ENCODE assay signal across 8 mouse cellular contexts in the genomic region with DNA sequence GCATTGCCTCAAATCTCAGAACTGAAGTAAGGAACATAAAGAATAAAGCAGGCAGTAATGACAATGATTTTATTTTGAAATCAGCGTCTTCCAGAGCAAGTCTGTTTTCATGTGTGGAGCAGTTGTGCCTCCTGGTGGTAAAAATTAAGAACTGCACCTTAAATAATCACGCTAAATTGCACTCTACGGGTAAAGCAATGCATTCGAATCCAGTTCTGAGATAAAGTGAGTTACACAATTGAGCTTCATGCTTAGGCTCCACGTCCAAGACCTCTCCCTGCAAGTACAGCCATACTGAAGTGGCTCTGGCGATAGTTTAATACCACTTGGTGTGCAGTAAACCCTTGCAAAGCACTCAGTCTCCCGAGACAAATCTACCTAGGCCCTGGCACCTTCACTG.
DNase-seq lines count a peak whose midpoint lies in the region; ATAC-seq and TF ChIP-seq lines count a peak whose summit lies in the region.

No protein-coding gene starts in this region.

- in situ Hi-C loops in ES-E14 (cut with MboI; ENCODE audit: low sequenced_read_pairs in 2 of 2, unreplicated experiment in 2 of 2) = loop anchor here (5.0 to 25.0 kb wide), 5 partner anchors 123 to 406 kb away; no protein-coding TSS in a partner anchor

- H3K9ac ChIP-seq in kidney, embryonic 16.5 days (replicated peaks; ENCODE audit: low read length) = no peak overlapping the region
- no peak overlapping the region for H3K9ac ChIP-seq in ES-E14 (ENCODE audit: insufficient read depth, low read depth, low read length, poor library complexity, severe bottlenecking)
- no peak overlapping the region for H3K9ac ChIP-seq in stomach, postnatal 0 days (ENCODE audit: low read length)

- TF ChIP-seq CTCF in kidney, adult 2 months (conservative IDR thresholded peaks at IDR 0.05; ENCODE audit: insufficient read depth, insufficient read length, low read depth, low read length) = peak; percentile 32; the same call in 1 of the 2 replicates
- peak; percentile 93 for TF ChIP-seq CTCF in stomach, postnatal 0 days (IDR thresholded peaks at IDR 0.05; ENCODE audit: low read depth)

- TF ChIP-seq POLR2A in kidney, adult 2 months (IDR thresholded peaks at IDR 0.05; ENCODE audit: low read depth, low read length) = no peak

- no peak overlapping the region for H3K27ac ChIP-seq in kidney, adult 2 months (ENCODE audit: insufficient read depth, low read depth, low read length)
- H3K27ac ChIP-seq in kidney, embryonic 16.5 days (ENCODE audit: low read length) = no peak overlapping the region
- no peak overlapping the region for H3K27ac ChIP-seq in ES-E14 (ENCODE audit: insufficient read depth, low read depth, low read length, poor library complexity, severe bottlenecking)
- no peak overlapping the region for H3K27ac ChIP-seq in stomach, postnatal 0 days (replicated peaks)

- no peaks in the 10 kb centered on the region for H3K9me3 ChIP-seq in kidney, embryonic 16.5 days (ENCODE audit: low read length)
- H3K9me3 ChIP-seq in ES-E14 (ENCODE audit: control insufficient read depth, insufficient read depth, low read depth, low read length) = no peaks in the 10 kb centered on the region
- no peaks in the 10 kb centered on the region for H3K9me3 ChIP-seq in stomach, postnatal 0 days (ENCODE audit: control insufficient read depth, low read length)

- no peaks in the 10 kb centered on the region for H3K36me3 ChIP-seq in kidney, adult 2 months (ENCODE audit: control insufficient read depth, insufficient read depth, low read length)
- H3K36me3 ChIP-seq in kidney, embryonic 16.5 days (ENCODE audit: insufficient read depth, low read length) = no peaks in the 10 kb centered on the region
- no peaks in the 10 kb centered on the region for H3K36me3 ChIP-seq in ES-E14 (ENCODE audit: control insufficient read depth, insufficient read depth, low read length, poor library complexity, severe bottlenecking)
- no peaks in the 10 kb centered on the region; the same call in 1 of the 2 replicates for H3K36me3 ChIP-seq in stomach, postnatal 0 days (ENCODE audit: control insufficient read depth, insufficient read depth, low read length)

- H3K27me3 ChIP-seq in kidney, adult 2 months (replicated peaks; ENCODE audit: control insufficient read depth, insufficient read depth, low read length) = no peaks in the 10 kb centered on the region
- H3K27me3 ChIP-seq in kidney, embryonic 16.5 days (ENCODE audit: insufficient read depth, low read length) = peaks cover 8% of the 10 kb centered on the region; the same call in 1 of the 2 replicates
- H3K27me3 ChIP-seq in stomach, postnatal 0 days (ENCODE audit: control insufficient read depth, insufficient read depth, low read length) = no peaks in the 10 kb centered on the region

- no peak for TF ChIP-seq EP300 in stomach, postnatal 0 days (optimal IDR thresholded peaks at IDR 0.05)

- peak; percentile 61 for DNase-seq in kidney, adult 2 months
- DNase-seq in CD4-positive, CD25-positive, alpha-beta regulatory T cell, adult 2 months (ENCODE audit: low read depth, low spot score) = peak; percentile 79
- no peak for DNase-seq in ES-E14 (ENCODE audit: low read depth, low spot score)
- DNase-seq in embryo, embryonic 11 days = peak; percentile 60
- DNase-seq in left cerebral cortex, adult 18-20 months (ENCODE audit: low spot score in 2 of 2) = peak; percentile 47 to 54
- DNase-seq in stomach, postnatal 0 days (ENCODE audit: low spot score) = no peak

- H3K4me1 ChIP-seq in kidney, adult 2 months (ENCODE audit: control insufficient read depth, insufficient read depth, low read length) = no peaks in the 10 kb centered on the region
- H3K4me1 ChIP-seq in kidney, embryonic 16.5 days (ENCODE audit: insufficient read depth, low read length) = no peaks in the 10 kb centered on the region
- H3K4me1 ChIP-seq in ES-E14 (ENCODE audit: control insufficient read depth in 2 of 2, insufficient read depth in 2 of 2, low read length in 2 of 2, poor library complexity in 1 of 2) = no peaks in the 10 kb centered on the region
- H3K4me1 ChIP-seq in stomach, postnatal 0 days (replicated peaks; ENCODE audit: control insufficient read depth, insufficient read depth) = no peaks in the 10 kb centered on the region

- ATAC-seq in kidney, embryonic 16.5 days (ENCODE audit: low FRiP score, low TSS enrichment) = no peak
- no peak for ATAC-seq in stomach, postnatal 0 days (ENCODE audit: low FRiP score, low TSS enrichment)
- no peak for ATAC-seq in erythroid progenitor cell, adult 5-6 weeks (replicated peaks; ENCODE audit: low FRiP score, poor library complexity, severe bottlenecking)

- 26% methylated on average over 7 of the region's 7 CpGs for WGBS in kidney, adult 2 months
- 27% methylated on average over 7 of the region's 7 CpGs for WGBS in kidney, embryonic 16.5 days
- WGBS in stomach, postnatal 0 days = 22% methylated on average over 7 of the region's 7 CpGs

- no peak overlapping the region for H3K4me2 ChIP-seq in kidney, embryonic 16.5 days (replicated peaks; ENCODE audit: low read depth, low read length)
- no peak overlapping the region for H3K4me2 ChIP-seq in stomach, postnatal 0 days (replicated peaks; ENCODE audit: low read depth)

- no peak overlapping the region for H3K4me3 ChIP-seq in kidney, adult 2 months (ENCODE audit: insufficient read depth, low read depth, low read length)
- H3K4me3 ChIP-seq in kidney, embryonic 16.5 days (ENCODE audit: low read length) = no peak overlapping the region
- no peak overlapping the region for H3K4me3 ChIP-seq in ES-E14 (ENCODE audit: insufficient read depth in 1 of 2, low read depth in 1 of 2, low read length in 2 of 2, poor library complexity in 1 of 2, severe bottlenecking in 1 of 2)
- no peak overlapping the region for H3K4me3 ChIP-seq in stomach, postnatal 0 days (ENCODE audit: low read depth, low read length)

TF ChIP-seq in ES-E14, 5 proteins besides CTCF, POLR2A, EP300 and RAD21:
- TF ChIP-seq CHD2 (IDR thresholded peaks at IDR 0.05; ENCODE audit: low read depth, low read length) (no peak), ZC3H11A (IDR thresholded peaks at IDR 0.05; ENCODE audit: borderline replicate concordance, low read depth, low read length) (peak; percentile 97), ZNF384 (IDR thresholded peaks at IDR 0.05; ENCODE audit: low read depth, low read length) (no peak), HCFC1 (IDR thresholded peaks at IDR 0.05; ENCODE audit: borderline replicate concordance, insufficient read depth, low read length) (no peak), MAFK (IDR thresholded peaks at IDR 0.05; ENCODE audit: insufficient read depth, low read depth, low read length) (no peak)

Comparison
In these comparisons a context has a peak if more than half of its experiments do, and no peak if none do; other contexts are left out.
1. DNase-seq: peak in kidney, adult 2 months (single experiment), CD4-positive, CD25-positive, alpha-beta regulatory T cell, adult 2 months (single experiment), embryo, embryonic 11 days (single experiment) and left cerebral cortex, adult 18-20 months (2 of 2); none in ES-E14 (single experiment) and stomach, postnatal 0 days (single experiment).